Mouse (Mus musculus): Measurements from ENCODE around the gene Hspa1a.

GRCm38 (mm10) chr17:34964640-34965049 is 7.3 kb downstream of the Hspa1a start:
- TF ChIP-seq MYOD1 (IDR thresholded peaks at IDR 0.05; ENCODE audit: control insufficient read depth in 1 of 3, insufficient read length in 2 of 3, low read depth in 2 of 3), result no peak
- TF ChIP-seq POLR2AphosphoS2 (IDR thresholded peaks at IDR 0.05; ENCODE audit: insufficient read length, low read depth), result no peak
- no peak for TF ChIP-seq MAX (IDR thresholded peaks at IDR 0.05; ENCODE audit: low read depth)
- TF ChIP-seq USF1 (IDR thresholded peaks at IDR 0.05; ENCODE audit: low read depth), result no peak
- TF ChIP-seq POLR2A (IDR thresholded peaks at IDR 0.05; ENCODE audit: insufficient read length, low read depth), result no peak
